Mouse (Mus musculus) hindbrain, postnatal 0 days (tissue): ENCODE results near the gene Thtpa. TPM values are rescaled to one million over a fixed set of nuclear protein-coding genes. Genes with fewer than 3 reads are reported as not detected.
A peak's percentile ranks its signal among the peaks of the same experiment; 100 is the strongest.

Experiments
- ATAC-seq: fragments of 200-750 bp; cut with Nextera tagmentation; 2 replicates; pipeline ENCODE4 v1.8.0; 2017; ENCODE audit warnings: mild to moderate bottlenecking, moderate TSS enrichment, moderate library complexity
- DNase-seq: peaks from one replicate; pipeline ENCODE4 v3.0.0-alpha.2; 2015; ENCODE audit warnings: low spot score
- H3K27ac ChIP-seq: fragments of 300-500 bp; sonication (generic); 2 replicates; pipeline ENCODE4 v1.5.1; 2014; ENCODE audit warnings: mild to moderate bottlenecking
- H3K27me3 ChIP-seq: fragments of 300-500 bp; sonication (generic); 2 replicates; pipeline ENCODE4 v1.6.1; 2014; ENCODE audit warnings: low read length, mixed read lengths; ENCODE audit not compliant: insufficient read depth
- H3K36me3 ChIP-seq: fragments of 300-500 bp; sonication (generic); 2 replicates; pipeline ENCODE4 v1.6.1; 2014; ENCODE audit warnings: low read length, mixed read lengths; ENCODE audit not compliant: insufficient read depth
- H3K4me1 ChIP-seq: fragments of 300-500 bp; sonication (generic); 2 replicates; pipeline ENCODE4 v1.6.1; 2014; ENCODE audit warnings: antibody characterized with exemption, low read length, mixed read lengths; ENCODE audit not compliant: insufficient read depth
- H3K4me2 ChIP-seq: fragments of 300-500 bp; sonication (generic); 2 replicates; pipeline ENCODE4 v1.6.1; 2014; ENCODE audit warnings: low read depth, mild to moderate bottlenecking, low read length, moderate library complexity, mixed read lengths
- H3K4me3 ChIP-seq: fragments of 300-500 bp; sonication (generic); 2 replicates; pipeline ENCODE4 v1.5.1; 2014; ENCODE audit warnings: low read length
- H3K9ac ChIP-seq: fragments of 300-500 bp; sonication (generic); replicated peaks from 2 replicates; pipeline ENCODE4 v1.6.1; 2014; ENCODE audit warnings: mild to moderate bottlenecking, low read length, moderate library complexity, mixed read lengths
- H3K9me3 ChIP-seq: fragments of 300-500 bp; sonication (generic); 2 replicates; pipeline ENCODE4 v1.6.1; 2016; ENCODE audit warnings: low read length, mixed read lengths
- CTCF ChIP-seq: IDR thresholded peaks from 2 replicates; pipeline ENCODE4 v1.5.1; 2016; ENCODE audit warnings: antibody characterized with exemption, control low read depth, low read depth
- WGBS: fragments of 180-500 bp; shearing (Covaris S2); extraction: QIAGEN DNeasy Blood & Tissue Kit; methylation state at CpG from one replicate; pipeline ENCODE4 v1.1.7; 2014; 5-methylcytosine and 5-hydroxymethylcytosine counted together
- polyA plus RNA-seq: library from polyadenylated mRNA; unstranded; fragments of >200 nt; fragmentation: Nextera tagmentation; extraction: Ambion mirVana; gene quantifications from 2 replicates; pipeline ENCODE4 v1.2.1, GENCODE M21; 2015
- total RNA-seq: library from RNA; depleted of rRNA; stranded (reverse); fragments of >200 nt; gene quantifications from 2 replicates; pipeline ENCODE4 v1.2.3, GENCODE M21; 2014

Gene Thtpa
- total and polyA plus RNA-seq, 2 experiments from 2014 or later, result 32.8 to 44.1 TPM

DNA sequence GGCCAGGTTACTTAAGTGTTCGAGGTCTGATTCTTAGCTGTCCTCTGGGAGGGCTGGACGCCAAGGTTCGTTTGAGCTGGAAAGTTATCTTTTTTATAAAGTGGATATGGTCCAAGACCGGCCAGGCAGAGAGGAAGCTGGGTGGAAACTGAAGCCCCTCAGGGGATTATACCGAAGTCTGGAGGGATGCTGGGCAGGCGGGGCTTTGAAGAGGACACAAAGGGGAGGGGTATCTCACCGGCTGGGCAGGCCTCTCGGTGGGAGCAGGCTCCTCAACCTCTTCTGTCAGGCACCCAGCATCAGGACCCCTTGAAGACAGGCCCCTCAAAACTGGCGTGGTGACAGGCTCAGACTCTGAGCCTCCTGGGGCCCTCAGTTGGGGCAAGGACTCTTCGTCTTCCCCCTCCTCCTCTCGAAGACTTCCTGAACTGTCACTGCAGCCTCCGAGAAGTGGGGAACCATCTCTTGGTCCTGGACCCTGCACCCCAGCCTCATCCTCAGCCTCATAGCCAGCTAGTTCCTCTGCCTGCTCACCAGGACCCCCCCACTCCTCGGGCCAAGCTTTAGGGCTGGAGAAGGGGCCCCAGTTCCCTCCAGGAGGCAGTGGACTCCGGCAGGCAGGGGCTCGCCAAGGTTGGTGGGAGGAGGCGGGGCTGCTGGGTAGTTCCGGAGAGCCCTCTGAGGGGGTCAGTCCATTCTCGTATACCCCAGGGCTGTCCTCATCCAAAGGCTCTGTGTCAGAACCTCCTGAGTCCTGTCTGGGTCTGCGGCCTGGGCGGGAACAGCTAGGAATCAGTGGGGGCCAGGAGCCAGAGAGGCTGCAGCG, 14.7 kb downstream of the Thtpa start:
- Histone ChIP-seq H3K9ac (peak overlapping the region; percentile 33; the same call in 1 of the 2 replicates), H3K4me1 (peaks cover 41% of the 10 kb centered on the region), H3K9me3 (no peaks in the 10 kb centered on the region), H3K36me3 (no peaks in the 10 kb centered on the region), H3K27ac (peak overlapping the region; percentile 77), H3K27me3 (no peaks in the 10 kb centered on the region), H3K4me2 (peak overlapping the region; percentile 16; the same call in 1 of the 2 replicates), H3K4me3 (no peak overlapping the region)
- no peak for DNase-seq
- 10% methylated on average over 21 of the region's 21 CpGs for WGBS
- no peak for TF ChIP-seq CTCF
- 0 out of 2 replicates have a peak, but pooled peaks have one; percentile 0 for ATAC-seq

DNA sequence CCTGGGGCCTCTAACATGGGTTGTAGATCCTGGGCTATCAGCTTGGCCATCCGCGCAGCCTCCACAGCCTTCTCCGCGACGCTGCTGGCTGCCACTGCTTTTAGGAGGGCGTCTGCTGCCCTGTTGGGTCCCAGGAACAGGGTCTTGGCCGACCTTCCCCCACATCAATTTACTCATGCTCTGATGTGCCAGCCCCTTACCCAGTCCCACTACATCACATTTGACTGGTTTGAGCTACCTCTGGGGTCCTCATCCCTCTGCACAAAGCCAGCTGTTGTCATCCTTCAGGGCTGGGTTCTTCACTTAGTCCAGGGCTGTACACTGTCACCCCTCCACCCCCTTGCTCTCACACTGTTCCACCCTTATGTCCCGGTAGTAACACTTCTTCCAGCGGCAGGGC, 15.5 kb downstream of the Thtpa start:
- H3K4me2 ChIP-seq, result no peak overlapping the region
- no peak overlapping the region for H3K4me3 ChIP-seq
- no peaks in the 10 kb centered on the region for H3K9me3 ChIP-seq
- WGBS, result 35% methylated on average over 9 of the region's 9 CpGs
- no peaks in the 10 kb centered on the region for H3K27me3 ChIP-seq
- TF ChIP-seq CTCF, result no peak
- H3K27ac ChIP-seq, result peak overlapping the region; percentile 77
- peak overlapping the region; percentile 33; the same call in 1 of the 2 replicates for H3K9ac ChIP-seq
- no peak for DNase-seq
- no peaks in the 10 kb centered on the region for H3K36me3 ChIP-seq
- peaks cover 43% of the 10 kb centered on the region for H3K4me1 ChIP-seq
- ATAC-seq, result no peak

DNA sequence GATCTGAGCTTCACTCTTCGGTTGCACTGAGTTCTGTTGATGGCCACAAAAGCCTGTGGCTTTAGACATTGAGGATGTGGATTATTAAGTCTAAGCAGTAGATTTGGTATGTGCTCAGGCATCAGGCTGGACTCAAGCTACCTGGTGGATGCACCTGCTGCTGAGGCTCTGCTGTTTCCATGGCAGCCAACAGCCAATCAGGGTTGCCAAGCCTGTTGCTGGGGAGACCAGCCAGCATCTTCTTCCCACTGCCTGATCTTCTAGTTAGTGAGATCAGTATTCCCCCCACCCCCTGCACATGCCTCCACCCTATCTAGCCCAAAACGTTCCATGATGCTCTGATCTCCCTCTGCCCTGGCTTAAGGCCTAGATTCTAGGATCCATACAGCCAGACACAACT, 17.1 kb downstream of the Thtpa start:
- 62% methylated on average over 2 of the region's 2 CpGs for WGBS
- H3K4me3 ChIP-seq, result no peak overlapping the region
- DNase-seq (peak; percentile 73), ATAC-seq (no peak)
- peak overlapping the region; percentile 11; the same call in 1 of the 2 replicates for H3K4me2 ChIP-seq
- no peaks in the 10 kb centered on the region for H3K36me3 ChIP-seq
- peaks cover 32% of the 10 kb centered on the region for H3K4me1 ChIP-seq
- H3K27me3 ChIP-seq, result no peaks in the 10 kb centered on the region
- H3K9ac ChIP-seq, result no peak overlapping the region
- no peak for TF ChIP-seq CTCF
- no peak overlapping the region for H3K27ac ChIP-seq
- no peaks in the 10 kb centered on the region for H3K9me3 ChIP-seq

DNA sequence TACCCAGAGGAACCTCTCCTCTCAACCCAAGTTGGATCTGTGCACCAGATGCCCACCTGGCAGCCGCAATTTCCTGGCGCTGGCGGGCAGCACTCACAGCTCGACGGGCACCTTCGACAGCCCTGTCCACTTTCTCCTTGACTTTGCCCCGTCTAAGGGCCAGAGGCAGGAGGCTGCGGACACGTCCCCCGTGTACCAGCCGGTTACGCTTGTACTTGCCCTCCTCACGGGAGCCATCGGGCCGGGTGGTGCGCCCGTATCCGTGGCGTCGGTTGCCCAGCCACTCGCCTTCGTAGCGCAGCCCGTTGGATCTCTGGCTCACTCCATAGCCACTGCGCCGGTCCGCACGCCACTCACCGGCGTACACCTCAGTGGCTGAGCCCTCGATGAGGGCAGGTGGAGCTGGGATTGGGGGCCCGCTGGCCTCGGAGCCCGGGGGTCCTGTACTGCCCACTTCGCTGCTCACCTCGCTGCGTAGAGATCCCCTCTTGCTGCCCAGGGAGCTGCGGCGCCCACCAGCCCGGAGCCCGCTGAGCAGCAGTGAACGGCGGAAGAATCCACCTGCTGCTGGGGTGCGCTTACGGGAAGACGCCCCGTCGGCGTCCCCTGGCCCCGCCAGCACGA, 18.9 kb downstream of the Thtpa start:
- Histone ChIP-seq H3K4me1 (peaks cover 32% of the 10 kb centered on the region; the same call in 1 of the 2 replicates), H3K9me3 (no peaks in the 10 kb centered on the region), H3K4me3 (peak overlapping the region; percentile 80), H3K27ac (peak overlapping the region; percentile 94; the same call in 1 of the 2 replicates), H3K36me3 (no peaks in the 10 kb centered on the region), H3K9ac (peak overlapping the region; percentile 88; the same call in 1 of the 2 replicates), H3K27me3 (no peaks in the 10 kb centered on the region), H3K4me2 (peak overlapping the region; percentile 82)
- TF ChIP-seq CTCF, result no peak
- 74% methylated on average over 51 of the region's 51 CpGs for WGBS
- DNase-seq (no peak), ATAC-seq (no peak)

DNA sequence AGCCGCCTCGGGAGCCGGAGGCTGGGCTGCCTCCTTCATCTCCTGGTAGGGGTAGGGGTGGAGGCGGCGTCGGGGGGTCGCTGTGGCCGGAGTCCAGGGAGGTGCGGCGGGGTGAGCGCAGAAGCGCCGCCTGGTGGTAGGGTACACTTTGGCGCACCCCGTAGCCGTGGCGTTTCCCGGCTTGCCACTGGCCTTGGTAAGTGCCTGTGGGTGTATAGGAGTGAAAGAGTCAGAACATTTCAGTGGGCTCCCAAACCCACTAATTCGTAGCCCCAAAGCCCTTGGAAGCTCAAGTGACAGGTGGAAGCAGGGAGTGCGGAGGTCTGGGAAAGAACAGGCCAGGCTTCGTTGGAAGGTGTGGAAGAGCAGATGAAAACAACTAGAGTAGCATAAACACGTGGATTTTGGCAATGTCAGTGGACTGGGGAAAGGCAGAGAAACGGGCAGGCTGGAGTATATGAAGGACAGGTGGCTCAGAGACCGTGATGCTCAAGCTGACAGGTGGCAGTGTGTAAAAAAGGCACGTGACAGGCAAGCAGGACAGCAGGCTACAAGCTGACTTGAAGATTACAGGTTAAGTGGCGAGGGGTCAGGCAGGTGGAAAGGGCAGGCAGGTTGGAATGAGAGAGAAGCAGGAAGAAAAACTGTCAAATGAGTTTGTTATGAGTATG, 19.5 kb downstream of the Thtpa start:
- Histone ChIP-seq H3K27ac (peak overlapping the region; percentile 94), H3K4me3 (peak overlapping the region; percentile 80), H3K4me1 (peaks cover 29% of the 10 kb centered on the region; the same call in 1 of the 2 replicates), H3K4me2 (peak overlapping the region; percentile 82), H3K9me3 (no peaks in the 10 kb centered on the region), H3K36me3 (no peaks in the 10 kb centered on the region), H3K9ac (peak overlapping the region; percentile 88), H3K27me3 (no peaks in the 10 kb centered on the region)
- ATAC-seq (no peak; the same call in 1 of the 2 replicates), DNase-seq (no peak)
- TF ChIP-seq CTCF, result peak; percentile 63
- WGBS, result 9% methylated on average over 26 of the region's 26 CpGs
